Mouse (Mus musculus): ENCODE results near the gene Tmem160.

- no peak for TF ChIP-seq CTCF (IDR thresholded peaks at IDR 0.05; ENCODE audit: low read depth)
- TF ChIP-seq EP300 (IDR thresholded peaks at IDR 0.05; ENCODE audit: low read depth) = no peak
Measured at GRCm38 (mm10) chr7:16451656-16452055, 923 bp upstream of the Tmem160 start.

Data from heart, postnatal 0 days (tissue).